Mouse (Mus musculus): ENCODE measurements at regions not wholly inside any gene's neighbourhood (a gene's known extent, or its start where the extent isn't known, plus 50 kb on each side); places are given as distances from the start of the nearest gene placed in this dataset.

- in situ Hi-C loops (cut with MboI, MseI) = no loop called here
Measured at GRCm38 (mm10) chr8:76748471-76748870, 150.8 kb upstream of the Nr3c2 start.

GRCm38 (mm10) chr8:76750286-76750685 lies 149.0 kb upstream of the Nr3c2 start:
- in situ Hi-C loops (cut with MboI, MseI) = no loop called here

DNA sequence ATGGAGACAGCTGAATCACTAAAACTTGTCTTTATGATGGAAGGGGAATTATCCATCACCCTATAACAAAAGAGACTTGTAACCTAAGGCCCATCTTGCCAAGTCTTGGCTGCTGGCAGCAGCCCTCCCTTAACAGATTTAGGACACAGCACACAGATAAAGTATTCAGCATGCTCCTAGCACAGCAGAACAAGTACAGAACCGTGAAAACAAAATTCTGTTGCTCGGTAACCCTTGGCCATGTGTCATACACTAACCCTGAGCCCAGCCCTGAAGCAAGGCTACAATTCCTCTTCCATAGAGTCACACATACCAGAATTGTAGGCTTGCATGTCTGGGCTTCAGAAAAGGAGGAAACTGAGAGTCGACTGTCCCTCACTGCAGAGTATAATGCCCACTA lies 145.1 kb upstream of the Nr3c2 start:
- in situ Hi-C loops (cut with MboI, MseI) = no loop called here

DNA sequence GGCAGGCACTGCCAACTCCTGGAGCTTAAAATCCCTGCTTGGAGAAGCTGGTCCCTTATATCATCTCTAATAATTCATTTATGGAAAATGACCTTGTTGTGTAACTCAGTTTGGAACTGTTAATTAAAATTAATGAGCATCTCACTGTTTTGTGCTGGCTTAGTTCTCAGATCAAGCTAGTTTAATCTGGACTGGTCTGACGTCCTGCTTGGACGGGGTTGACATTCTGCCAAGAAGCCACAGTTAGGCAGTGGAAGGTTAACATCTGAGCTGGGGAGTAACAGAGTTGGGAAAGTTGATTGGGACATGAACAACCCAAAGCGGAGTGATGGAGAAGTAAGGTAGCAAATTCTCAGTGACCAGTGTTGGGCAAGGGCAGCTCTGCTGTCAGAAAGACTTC lies 135.0 kb upstream of the Nr3c2 start:
- in situ Hi-C loops (cut with MboI, MseI) = no loop called here

- in situ Hi-C loops (cut with MboI, MseI) = loop anchor here in 1 of 2 experiments (5.0 kb wide), 1 partner anchor 39 kb away; no protein-coding TSS in a partner anchor
Measured at GRCm38 (mm10) chr8:76768302-76768701, 130.9 kb upstream of the Nr3c2 start.

- in situ Hi-C loops (cut with MboI, MseI) = no loop called here
Measured at GRCm38 (mm10) chr8:76787744-76788143, 111.5 kb upstream of the Nr3c2 start.

GRCm38 (mm10) chr8:76793891-76794290 lies 105.4 kb upstream of the Nr3c2 start:
- in situ Hi-C loops (cut with MboI, MseI) = no loop called here

DNA sequence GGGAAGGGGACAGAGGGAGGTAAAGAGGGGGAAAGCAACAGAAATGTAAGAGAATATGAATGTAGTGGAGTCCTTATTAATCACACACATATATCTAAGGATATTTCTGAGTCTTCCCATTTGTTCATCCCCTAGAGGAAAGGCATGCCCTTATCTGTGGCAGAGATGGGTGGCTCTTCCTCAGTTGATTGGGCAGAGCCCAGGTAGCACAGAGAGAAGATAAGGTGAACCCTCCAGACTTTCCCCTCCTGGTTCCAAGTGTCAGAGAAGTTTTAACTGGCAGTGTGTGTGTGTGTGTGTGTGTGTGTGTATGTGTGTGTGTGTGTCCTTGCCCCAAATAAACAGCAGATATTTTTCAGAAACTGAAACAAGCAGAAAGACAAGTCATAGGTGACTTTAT lies 99.2 kb upstream of the Nr3c2 start:
- in situ Hi-C loops (cut with MboI, MseI) = no loop called here

DNA sequence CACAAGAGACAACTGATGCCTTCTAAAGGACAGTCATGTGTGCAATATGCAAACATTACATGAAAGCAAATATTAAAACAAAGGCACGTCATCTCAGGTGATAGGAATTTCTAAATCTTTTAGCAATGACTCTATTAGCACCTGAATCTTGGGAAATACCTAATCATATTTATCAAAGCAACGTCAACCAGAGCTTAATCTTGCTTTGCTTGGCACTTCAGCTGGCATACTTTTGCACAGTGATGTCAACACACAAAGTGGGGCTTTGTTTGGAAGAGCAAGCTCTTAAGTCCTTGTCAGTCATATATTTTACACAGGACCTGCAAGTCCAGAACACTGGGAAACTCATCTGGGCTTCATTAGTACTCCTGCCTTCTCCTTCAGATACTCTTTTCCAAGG lies 75.8 kb upstream of the Nr3c2 start:
- in situ Hi-C loops (cut with MboI, MseI) = no loop called here
